Mouse (Mus musculus): Measurements from ENCODE around the gene Eva1c. TPM values are rescaled to one million over a fixed set of nuclear protein-coding genes. Genes with fewer than 3 reads are reported as not detected.

The Eva1c gene
- total and polyA plus RNA-seq, 3 experiments = not detected

- Histone ChIP-seq H3K4me2 (ENCODE audit: insufficient read depth, low read depth, poor library complexity, severe bottlenecking) (no peak overlapping the region), H3K27ac (ENCODE audit: insufficient read depth, low read depth) (no peak overlapping the region), H3K79me2 (replicated peaks; ENCODE audit: control insufficient read depth, extremely low read depth, insufficient read depth, poor library complexity, severe bottlenecking) (no peaks in the 10 kb centered on the region), H3K4me3 (replicated peaks in 1 of 3; ENCODE audit: low read depth in 2 of 3, low read length in 2 of 3, poor library complexity in 1 of 3) (no peak overlapping the region), H3K27me3 (replicated peaks) (peaks cover 8% of the 10 kb centered on the region), H3K9ac (ENCODE audit: insufficient read depth, low read depth) (no peak overlapping the region), H3K9me3 (replicated peaks; ENCODE audit: low read length) (peaks cover 10% of the 10 kb centered on the region), H3K4me1 (ENCODE audit: control insufficient read depth in 1 of 2, insufficient read depth in 2 of 2) (no peaks in the 10 kb centered on the region), H3K36me3 (replicated peaks in 1 of 2; ENCODE audit: control insufficient read depth in 1 of 2, insufficient read depth in 1 of 2, low read length in 1 of 2) (no peaks in the 10 kb centered on the region)
- in situ Hi-C loops (cut with MboI; ENCODE audit: low pct_ligation_motif_present, low pct_unique_long_range_greater_than_20kb, low sequenced_read_pairs) = no loop called here
- DNase-seq (ENCODE audit: extremely low read depth) = no peak
- dilution Hi-C loops (cut with MboI; ENCODE audit: extremely low pct_ligation_motif_present, extremely low pct_unique_long_range_greater_than_20kb, low sequenced_read_pairs) = no loop called here
- TF ChIP-seq EP300 (IDR thresholded peaks at IDR 0.05; ENCODE audit: low read length) (no peak), JUN (IDR thresholded peaks at IDR 0.05; ENCODE audit: insufficient read depth, low read depth, low read length) (no peak), ZMIZ1 (IDR thresholded peaks at IDR 0.05; ENCODE audit: low read depth, low read length) (no peak)
Measured at GRCm38 (mm10) chr16:90827498-90827897, 979 bp downstream of the Eva1c start.

GRCm38 (mm10) chr16:90829136-90829535 lies 2.6 kb downstream of the Eva1c start:
- no peak overlapping the region for H3K4me2 ChIP-seq (ENCODE audit: insufficient read depth, low read depth, poor library complexity, severe bottlenecking)

GRCm38 (mm10) chr16:90829894-90830685 lies 3.6 kb downstream of the Eva1c start:
- Histone ChIP-seq H3K9me3 (replicated peaks; ENCODE audit: low read length) (peaks cover 10% of the 10 kb centered on the region), H3K36me3 (replicated peaks in 1 of 2; ENCODE audit: control insufficient read depth in 1 of 2, insufficient read depth in 1 of 2, low read length in 1 of 2) (no peaks in the 10 kb centered on the region), H3K9ac (ENCODE audit: insufficient read depth, low read depth) (no peak overlapping the region), H3K4me1 (ENCODE audit: control insufficient read depth in 1 of 2, insufficient read depth in 2 of 2) (no peaks in the 10 kb centered on the region), H3K27ac (ENCODE audit: insufficient read depth, low read depth) (no peak overlapping the region), H3K4me3 (replicated peaks in 1 of 3; ENCODE audit: low read depth in 2 of 3, low read length in 2 of 3, poor library complexity in 1 of 3) (no peak overlapping the region), H3K79me2 (replicated peaks; ENCODE audit: control insufficient read depth, extremely low read depth, insufficient read depth, poor library complexity, severe bottlenecking) (no peaks in the 10 kb centered on the region), H3K27me3 (replicated peaks) (peaks cover 14% of the 10 kb centered on the region), H3K4me2 (ENCODE audit: insufficient read depth, low read depth, poor library complexity, severe bottlenecking) (no peak overlapping the region)
- no peak for TF ChIP-seq USF1 (IDR thresholded peaks at IDR 0.05; ENCODE audit: low read depth, low read length)
- no peak for TF ChIP-seq ZNF384 (IDR thresholded peaks at IDR 0.05; ENCODE audit: low read depth, low read length)
- TF ChIP-seq ELF1 (IDR thresholded peaks at IDR 0.05; ENCODE audit: low read depth, low read length) = no peak
- no peak for TF ChIP-seq PAX5 (IDR thresholded peaks at IDR 0.05; ENCODE audit: low read length)
- no peak for TF ChIP-seq IRF4 (IDR thresholded peaks at IDR 0.05; ENCODE audit: low read depth, low read length)
- TF ChIP-seq KAT2A (IDR thresholded peaks at IDR 0.05; ENCODE audit: insufficient replicate concordance, low read length) = no peak
- in situ Hi-C loops (cut with MboI; ENCODE audit: low pct_ligation_motif_present, low pct_unique_long_range_greater_than_20kb, low sequenced_read_pairs) (no loop called here), dilution Hi-C loops (cut with MboI; ENCODE audit: extremely low pct_ligation_motif_present, extremely low pct_unique_long_range_greater_than_20kb, low sequenced_read_pairs) (no loop called here)
- DNase-seq (ENCODE audit: extremely low read depth) = no peak

More at GRCm38 (mm10) chr16:90829136-90829535, 2.6 kb downstream of the Eva1c start:
- no peak for DNase-seq (ENCODE audit: extremely low read depth)
- Histone ChIP-seq H3K79me2 (replicated peaks; ENCODE audit: control insufficient read depth, extremely low read depth, insufficient read depth, poor library complexity, severe bottlenecking) (no peaks in the 10 kb centered on the region), H3K4me1 (ENCODE audit: control insufficient read depth in 1 of 2, insufficient read depth in 2 of 2) (no peaks in the 10 kb centered on the region), H3K27ac (ENCODE audit: insufficient read depth, low read depth) (no peak overlapping the region), H3K4me3 (replicated peaks in 1 of 3; ENCODE audit: low read depth in 2 of 3, low read length in 2 of 3, poor library complexity in 1 of 3) (no peak overlapping the region), H3K9me3 (replicated peaks; ENCODE audit: low read length) (peaks cover 10% of the 10 kb centered on the region), H3K9ac (ENCODE audit: insufficient read depth, low read depth) (no peak overlapping the region), H3K27me3 (replicated peaks) (peaks cover 12% of the 10 kb centered on the region), H3K36me3 (replicated peaks in 1 of 2; ENCODE audit: control insufficient read depth in 1 of 2, insufficient read depth in 1 of 2, low read length in 1 of 2) (no peaks in the 10 kb centered on the region)
- in situ Hi-C loops (cut with MboI; ENCODE audit: low pct_ligation_motif_present, low pct_unique_long_range_greater_than_20kb, low sequenced_read_pairs) (no loop called here), dilution Hi-C loops (cut with MboI; ENCODE audit: extremely low pct_ligation_motif_present, extremely low pct_unique_long_range_greater_than_20kb, low sequenced_read_pairs) (no loop called here)
- no peak for TF ChIP-seq SMC3 (IDR thresholded peaks at IDR 0.05; ENCODE audit: low read depth, low read length)
- no peak for TF ChIP-seq MAFK (IDR thresholded peaks at IDR 0.05; ENCODE audit: insufficient replicate concordance, low read length)
- no peak for TF ChIP-seq E2F4 (IDR thresholded peaks at IDR 0.05; ENCODE audit: insufficient replicate concordance, low read depth, low read length)
- TF ChIP-seq RCOR1 (conservative IDR thresholded peaks at IDR 0.05; ENCODE audit: low read depth, low read length) = no peak
- no peak for TF ChIP-seq MEF2A (IDR thresholded peaks at IDR 0.05; ENCODE audit: borderline replicate concordance, low read depth, low read length)
- TF ChIP-seq CHD2 (IDR thresholded peaks at IDR 0.05; ENCODE audit: low read length) = no peak
- no peak for TF ChIP-seq BHLHE40 (IDR thresholded peaks at IDR 0.05; ENCODE audit: low read depth, low read length)
- TF ChIP-seq MYC (IDR thresholded peaks at IDR 0.05; ENCODE audit: low read depth, low read length) = no peak
- no peak for TF ChIP-seq MXI1 (IDR thresholded peaks at IDR 0.05; ENCODE audit: low read depth, low read length)
- TF ChIP-seq TBP (conservative IDR thresholded peaks at IDR 0.05; ENCODE audit: low read depth, low read length) = no peak
- no peak for TF ChIP-seq NELFE (IDR thresholded peaks at IDR 0.05; ENCODE audit: low read depth, low read length)
- no peak for TF ChIP-seq SIN3A (IDR thresholded peaks at IDR 0.05; ENCODE audit: low read length)
- TF ChIP-seq TCF12 (IDR thresholded peaks at IDR 0.05; ENCODE audit: low read depth, low read length) = no peak
- TF ChIP-seq ZKSCAN1 (IDR thresholded peaks at IDR 0.05; ENCODE audit: borderline replicate concordance, low read depth, low read length) = no peak
- no peak for TF ChIP-seq UBTF (IDR thresholded peaks at IDR 0.05; ENCODE audit: low read depth, low read length)
